Mouse (Mus musculus): ENCODE data around the gene Mfsd2a. TPM values are rescaled to one million over a fixed set of nuclear protein-coding genes. Genes with fewer than 3 reads are reported as not detected.

Mfsd2a gene
- polyA plus RNA-seq, 1 experiment from 2014 or later: 0.42 TPM

DNA sequence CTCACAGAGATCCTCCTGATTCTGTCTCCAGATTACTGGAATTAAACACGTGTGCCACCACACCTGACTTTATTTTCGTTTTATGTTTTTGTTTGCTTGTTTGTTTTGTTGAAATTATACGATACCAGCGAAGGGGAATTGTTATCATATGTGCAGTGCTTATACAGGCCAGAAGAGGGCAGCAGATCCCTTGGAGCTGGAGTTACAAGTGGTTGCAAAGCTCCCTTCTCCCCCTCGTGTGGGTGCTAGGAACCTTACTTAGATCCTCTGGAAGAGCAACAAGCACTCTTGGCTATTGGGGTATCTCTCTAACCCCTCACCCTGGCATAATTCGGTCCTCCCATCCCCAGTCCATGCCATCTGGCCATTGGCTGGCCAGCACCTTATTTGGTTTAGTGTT lies 50.4 kb downstream of the Mfsd2a start:
- Histone ChIP-seq H3K27me3 (ENCODE audit: control insufficient read depth, insufficient read depth, low read length) (no peaks in the 10 kb centered on the region), H3K4me2 (ENCODE audit: low read length) (no peak overlapping the region), H3K36me3 (ENCODE audit: control insufficient read depth, insufficient read depth, low read length) (no peaks in the 10 kb centered on the region), H3K9me3 (ENCODE audit: control insufficient read depth, low read length) (peaks cover 9% of the 10 kb centered on the region), H3K4me1 (ENCODE audit: control insufficient read depth in 2 of 2, insufficient read depth in 2 of 2, low read length in 2 of 2) (peaks cover 4 to 7% of the 10 kb centered on the region in 2 experiments; a peak in 3 of 4 replicates), H3K4me3 (ENCODE audit: control insufficient read depth in 1 of 2, insufficient read depth in 1 of 2, low read depth in 1 of 2, low read length in 2 of 2) (no peak overlapping the region), H3K27ac (replicated peaks in 1 of 2; ENCODE audit: control insufficient read depth in 1 of 2, insufficient read depth in 1 of 2, low read depth in 2 of 2, low read length in 2 of 2) (no peak overlapping the region), H3K9ac (ENCODE audit: low read length) (no peak overlapping the region)
- 45% methylated on average over 6 of the region's 6 CpGs for WGBS
- no peak for ATAC-seq (ENCODE audit: insufficient number of reproducible peaks, insufficient read depth, low FRiP score, low read depth)

DNA sequence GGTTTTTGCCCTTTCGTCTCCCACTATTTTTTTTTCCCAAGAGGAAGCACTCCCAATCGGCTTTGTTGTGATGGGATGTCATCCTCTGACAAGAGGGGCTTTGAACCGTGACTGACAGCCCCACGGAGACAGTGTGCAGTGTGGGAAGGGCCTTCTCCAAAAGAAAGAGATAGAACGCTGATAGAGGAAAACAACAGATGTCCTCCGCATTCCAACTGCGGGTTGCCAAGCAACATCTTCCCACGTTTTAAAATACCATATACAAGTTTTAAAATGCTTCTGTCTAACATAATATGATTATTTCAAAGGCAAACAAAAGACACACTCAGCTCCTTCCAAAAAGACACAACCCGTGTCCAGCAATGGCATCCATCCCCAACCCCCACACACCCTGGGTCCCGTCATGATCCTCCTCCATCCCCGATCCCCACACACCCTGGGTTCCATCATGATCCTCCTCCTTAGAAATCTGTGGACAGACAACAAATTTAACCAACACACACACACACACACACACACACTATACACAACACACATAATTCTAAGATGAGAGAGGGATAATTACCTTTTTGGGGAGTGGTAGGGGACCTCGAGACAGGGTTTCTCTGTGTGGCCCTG lies 51.3 kb downstream of the Mfsd2a start:
- H3K4me2 ChIP-seq (ENCODE audit: low read length): no peak overlapping the region
- peaks cover 9% of the 10 kb centered on the region for H3K9me3 ChIP-seq (ENCODE audit: control insufficient read depth, low read length)
- H3K4me3 ChIP-seq (ENCODE audit: control insufficient read depth in 1 of 2, insufficient read depth in 1 of 2, low read depth in 1 of 2, low read length in 2 of 2): no peak overlapping the region
- no peaks in the 10 kb centered on the region for H3K27me3 ChIP-seq (ENCODE audit: control insufficient read depth, insufficient read depth, low read length)
- H3K9ac ChIP-seq (ENCODE audit: low read length): no peak overlapping the region
- H3K4me1 ChIP-seq (ENCODE audit: control insufficient read depth in 2 of 2, insufficient read depth in 2 of 2, low read length in 2 of 2): peaks cover 4 to 7% of the 10 kb centered on the region in 2 experiments; a peak in 3 of 4 replicates
- no peak overlapping the region for H3K27ac ChIP-seq (replicated peaks in 1 of 2; ENCODE audit: control insufficient read depth in 1 of 2, insufficient read depth in 1 of 2, low read depth in 2 of 2, low read length in 2 of 2)
- no peak for ATAC-seq (ENCODE audit: insufficient number of reproducible peaks, insufficient read depth, low FRiP score, low read depth)
- no peaks in the 10 kb centered on the region for H3K36me3 ChIP-seq (ENCODE audit: control insufficient read depth, insufficient read depth, low read length)
- 44% methylated on average over 12 of the region's 12 CpGs for WGBS

- no peaks in the 10 kb centered on the region for H3K4me1 ChIP-seq (ENCODE audit: control insufficient read depth in 2 of 2, insufficient read depth in 2 of 2, low read length in 2 of 2)
- ATAC-seq (ENCODE audit: insufficient number of reproducible peaks, insufficient read depth, low FRiP score, low read depth): no peak
- H3K27ac ChIP-seq (replicated peaks in 1 of 2; ENCODE audit: control insufficient read depth in 1 of 2, insufficient read depth in 1 of 2, low read depth in 2 of 2, low read length in 2 of 2): no peak overlapping the region
- no peak overlapping the region for H3K4me3 ChIP-seq (ENCODE audit: control insufficient read depth in 1 of 2, insufficient read depth in 1 of 2, low read depth in 1 of 2, low read length in 2 of 2)
- 71% methylated on average over 10 of the region's 10 CpGs for WGBS
- H3K9me3 ChIP-seq (ENCODE audit: control insufficient read depth, low read length): 0 out of 2 replicates have a peak, but pooled peaks cover 3% of the 10 kb centered on the region
- no peaks in the 10 kb centered on the region for H3K36me3 ChIP-seq (ENCODE audit: control insufficient read depth, insufficient read depth, low read length)
- no peak overlapping the region for H3K4me2 ChIP-seq (ENCODE audit: low read length)
- H3K9ac ChIP-seq (ENCODE audit: low read length): no peak overlapping the region
- no peaks in the 10 kb centered on the region for H3K27me3 ChIP-seq (ENCODE audit: control insufficient read depth, insufficient read depth, low read length)
Measured at GRCm38 (mm10) chr4:122905359-122905758, 55.6 kb downstream of the Mfsd2a start.

GRCm38 (mm10) chr4:122903709-122904108 lies 57.3 kb downstream of the Mfsd2a start:
- no peak for ATAC-seq (ENCODE audit: insufficient number of reproducible peaks, insufficient read depth, low FRiP score, low read depth)
- Histone ChIP-seq H3K9me3 (ENCODE audit: control insufficient read depth, low read length) (0 out of 2 replicates have a peak, but pooled peaks cover 3% of the 10 kb centered on the region), H3K9ac (ENCODE audit: low read length) (no peak overlapping the region), H3K4me2 (ENCODE audit: low read length) (no peak overlapping the region), H3K36me3 (ENCODE audit: control insufficient read depth, insufficient read depth, low read length) (no peaks in the 10 kb centered on the region), H3K27me3 (ENCODE audit: control insufficient read depth, insufficient read depth, low read length) (no peaks in the 10 kb centered on the region), H3K4me3 (ENCODE audit: control insufficient read depth in 1 of 2, insufficient read depth in 1 of 2, low read depth in 1 of 2, low read length in 2 of 2) (no peak overlapping the region), H3K27ac (replicated peaks in 1 of 2; ENCODE audit: control insufficient read depth in 1 of 2, insufficient read depth in 1 of 2, low read depth in 2 of 2, low read length in 2 of 2) (no peak overlapping the region), H3K4me1 (ENCODE audit: control insufficient read depth in 2 of 2, insufficient read depth in 2 of 2, low read length in 2 of 2) (no peaks in the 10 kb centered on the region)
- WGBS: 82% methylated on average over 3 of the region's 3 CpGs

DNA sequence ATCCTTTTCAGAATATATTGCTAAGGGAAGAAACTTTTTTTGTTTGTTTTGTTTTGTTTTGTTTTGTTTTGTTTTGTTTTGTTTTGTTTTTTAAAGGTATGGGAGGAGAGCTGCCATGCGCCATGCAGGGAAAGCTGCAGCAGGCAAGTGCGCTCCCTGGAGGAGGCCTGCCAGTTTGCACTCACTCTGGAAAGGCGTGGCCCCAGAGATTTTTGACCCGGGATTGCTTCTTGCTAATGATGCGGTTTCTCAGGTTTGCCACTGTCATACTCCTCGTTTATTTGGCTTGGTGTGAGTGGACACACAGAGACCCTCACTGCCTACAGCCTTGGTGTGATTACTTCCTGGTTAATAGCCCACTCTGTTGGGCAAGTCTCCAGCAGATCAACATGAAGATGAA lies 58.8 kb downstream of the Mfsd2a start:
- Histone ChIP-seq H3K27ac (replicated peaks in 1 of 2; ENCODE audit: control insufficient read depth in 1 of 2, insufficient read depth in 1 of 2, low read depth in 2 of 2, low read length in 2 of 2) (no peak overlapping the region), H3K4me1 (ENCODE audit: control insufficient read depth in 2 of 2, insufficient read depth in 2 of 2, low read length in 2 of 2) (no peaks in the 10 kb centered on the region), H3K36me3 (ENCODE audit: control insufficient read depth, insufficient read depth, low read length) (no peaks in the 10 kb centered on the region), H3K27me3 (ENCODE audit: control insufficient read depth, insufficient read depth, low read length) (no peaks in the 10 kb centered on the region), H3K9me3 (ENCODE audit: control insufficient read depth, low read length) (no peaks in the 10 kb centered on the region), H3K4me2 (ENCODE audit: low read length) (no peak overlapping the region), H3K9ac (ENCODE audit: low read length) (no peak overlapping the region), H3K4me3 (ENCODE audit: control insufficient read depth in 1 of 2, insufficient read depth in 1 of 2, low read depth in 1 of 2, low read length in 2 of 2) (no peak overlapping the region)
- no peak for ATAC-seq (ENCODE audit: insufficient number of reproducible peaks, insufficient read depth, low FRiP score, low read depth)
- 31% methylated on average over 6 of the region's 6 CpGs for WGBS

GRCm38 (mm10) chr4:122898313-122898712 lies 62.7 kb downstream of the Mfsd2a start:
- Histone ChIP-seq H3K36me3 (ENCODE audit: control insufficient read depth, insufficient read depth, low read length) (no peaks in the 10 kb centered on the region), H3K9me3 (ENCODE audit: control insufficient read depth, low read length) (no peaks in the 10 kb centered on the region), H3K27ac (replicated peaks in 1 of 2; ENCODE audit: control insufficient read depth in 1 of 2, insufficient read depth in 1 of 2, low read depth in 2 of 2, low read length in 2 of 2) (no peak overlapping the region), H3K27me3 (ENCODE audit: control insufficient read depth, insufficient read depth, low read length) (no peaks in the 10 kb centered on the region), H3K9ac (ENCODE audit: low read length) (no peak overlapping the region), H3K4me3 (ENCODE audit: control insufficient read depth in 1 of 2, insufficient read depth in 1 of 2, low read depth in 1 of 2, low read length in 2 of 2) (no peak overlapping the region), H3K4me2 (ENCODE audit: low read length) (no peak overlapping the region), H3K4me1 (ENCODE audit: control insufficient read depth in 2 of 2, insufficient read depth in 2 of 2, low read length in 2 of 2) (no peaks in the 10 kb centered on the region)
- ATAC-seq (ENCODE audit: insufficient number of reproducible peaks, insufficient read depth, low FRiP score, low read depth): no peak
- 15% methylated on average over 5 of the region's 5 CpGs for WGBS

- Histone ChIP-seq H3K27me3 (ENCODE audit: control insufficient read depth, insufficient read depth, low read length) (no peaks in the 10 kb centered on the region), H3K4me2 (ENCODE audit: low read length) (no peak overlapping the region), H3K9ac (ENCODE audit: low read length) (no peak overlapping the region), H3K9me3 (ENCODE audit: control insufficient read depth, low read length) (no peaks in the 10 kb centered on the region), H3K4me3 (ENCODE audit: control insufficient read depth in 1 of 2, insufficient read depth in 1 of 2, low read depth in 1 of 2, low read length in 2 of 2) (no peak overlapping the region), H3K27ac (replicated peaks in 1 of 2; ENCODE audit: control insufficient read depth in 1 of 2, insufficient read depth in 1 of 2, low read depth in 2 of 2, low read length in 2 of 2) (no peak overlapping the region), H3K4me1 (ENCODE audit: control insufficient read depth in 2 of 2, insufficient read depth in 2 of 2, low read length in 2 of 2) (no peaks in the 10 kb centered on the region), H3K36me3 (ENCODE audit: control insufficient read depth, insufficient read depth, low read length) (no peaks in the 10 kb centered on the region)
- no peak for ATAC-seq (ENCODE audit: insufficient number of reproducible peaks, insufficient read depth, low FRiP score, low read depth)
- 69% methylated on average over 4 of the region's 4 CpGs for WGBS
Measured at GRCm38 (mm10) chr4:122897750-122898149, 63.2 kb downstream of the Mfsd2a start.
